Mouse (Mus musculus) heart, postnatal 0 days (tissue): ENCODE data around the gene Mipep. TPM values are rescaled to one million over a fixed set of nuclear protein-coding genes. Genes with fewer than 3 reads are reported as not detected.

ENCODE experiments used
- ATAC-seq: fragments of 200-750 bp; cut with Nextera tagmentation; 2 replicates; pipeline ENCODE4 v1.8.0; 2017; ENCODE audit warnings: low read depth, moderate number of reproducible peaks, moderate library complexity; ENCODE audit not compliant: insufficient read depth
- DNase-seq: peaks from one replicate; pipeline ENCODE4 v3.0.0-alpha.2; 2016; ENCODE audit warnings: low spot score
- H3K27ac ChIP-seq: fragments of 300-500 bp; sonication (generic); 2 replicates; pipeline ENCODE4 v1.5.1; 2014; ENCODE audit warnings: low read depth, mild to moderate bottlenecking
- H3K27me3 ChIP-seq: fragments of 300-500 bp; sonication (generic); 2 replicates; pipeline ENCODE4 v1.6.1; 2014; ENCODE audit warnings: low read length, mixed read lengths; ENCODE audit not compliant: control insufficient read depth, insufficient read depth
- H3K36me3 ChIP-seq: fragments of 300-500 bp; sonication (generic); replicated peaks from 2 replicates; pipeline ENCODE4 v1.6.1; 2014; ENCODE audit warnings: low read length, mixed read lengths; ENCODE audit not compliant: control insufficient read depth, insufficient read depth
- H3K4me1 ChIP-seq: fragments of 300-500 bp; sonication (generic); 2 replicates; pipeline ENCODE4 v1.6.1; 2014; ENCODE audit warnings: antibody characterized with exemption; ENCODE audit not compliant: control insufficient read depth, insufficient read depth
- H3K4me2 ChIP-seq: fragments of 300-500 bp; sonication (generic); 2 replicates; pipeline ENCODE4 v1.6.1; 2014; ENCODE audit warnings: low read depth, mild to moderate bottlenecking, low read length, moderate library complexity
- H3K4me3 ChIP-seq: fragments of 300-500 bp; sonication (generic); 2 replicates; pipeline ENCODE4 v1.5.1; 2014; ENCODE audit warnings: low read depth, low read length
- H3K9ac ChIP-seq: fragments of 300-500 bp; sonication (generic); replicated peaks from 2 replicates; pipeline ENCODE4 v1.6.1; 2014; ENCODE audit warnings: low read depth, low read length, mixed read lengths
- H3K9me3 ChIP-seq: fragments of 300-500 bp; sonication (generic); replicated peaks from 2 replicates; pipeline ENCODE4 v1.6.1; 2016; ENCODE audit warnings: low read length; ENCODE audit not compliant: control insufficient read depth
- CTCF ChIP-seq: IDR thresholded peaks from 2 replicates; pipeline ENCODE4 v1.5.1; 2016; ENCODE audit warnings: antibody characterized with exemption, control low read depth, low read depth
- EP300 ChIP-seq: IDR thresholded peaks from 2 replicates; pipeline ENCODE4 v1.6.1; 2016; ENCODE audit warnings: antibody characterized with exemption, low read depth
- WGBS: fragments of 180-500 bp; shearing (Covaris S2); extraction: QIAGEN DNeasy Blood & Tissue Kit; methylation state at CpG from one replicate; pipeline ENCODE4 v1.1.7; 2014; 5-methylcytosine and 5-hydroxymethylcytosine counted together
- polyA plus RNA-seq: library from polyadenylated mRNA; unstranded; fragments of >200 nt; fragmentation: Nextera tagmentation; extraction: Ambion mirVana; gene quantifications from 2 replicates; pipeline ENCODE4 v1.2.1, GENCODE M21; 2015
- total RNA-seq: library from RNA; depleted of rRNA; stranded (reverse); fragments of >200 nt; gene quantifications from 2 replicates; pipeline ENCODE4 v1.2.3, GENCODE M21; 2014; ENCODE audit warnings: low replicate concordance

Gene Mipep
- total and polyA plus RNA-seq, 2 experiments from 2014 or later = 29.2 to 49.1 TPM

- ATAC-seq (no peak), DNase-seq (no peak)
- Histone ChIP-seq H3K4me2 (no peak overlapping the region), H3K4me1 (no peaks in the 10 kb centered on the region), H3K27ac (no peak overlapping the region), H3K9me3 (no peaks in the 10 kb centered on the region), H3K27me3 (no peaks in the 10 kb centered on the region), H3K4me3 (no peak overlapping the region), H3K9ac (no peak overlapping the region), H3K36me3 (no peaks in the 10 kb centered on the region)
- TF ChIP-seq CTCF = no peak
- 75% methylated on average over 8 of the region's 8 CpGs for WGBS
Measured at GRCm38 (mm10) chr14:60776521-60776920, 7.9 kb upstream of the Mipep start.

- no peak for DNase-seq
- H3K4me2 ChIP-seq = no peak overlapping the region
- no peak for ATAC-seq
- no peaks in the 10 kb centered on the region for H3K36me3 ChIP-seq
- H3K9me3 ChIP-seq = no peaks in the 10 kb centered on the region
- WGBS = 88% methylated on average over 5 of the region's 5 CpGs
- H3K4me1 ChIP-seq = no peaks in the 10 kb centered on the region
- TF ChIP-seq CTCF = no peak
- no peak for TF ChIP-seq EP300
- no peak overlapping the region for H3K9ac ChIP-seq
- no peak overlapping the region for H3K4me3 ChIP-seq
- no peaks in the 10 kb centered on the region for H3K27me3 ChIP-seq
- H3K27ac ChIP-seq = no peak overlapping the region
Measured at GRCm38 (mm10) chr14:60777485-60777919, 6.9 kb upstream of the Mipep start.

GRCm38 (mm10) chr14:60779198-60779597 lies 5.2 kb upstream of the Mipep start:
- Histone ChIP-seq H3K27me3 (no peaks in the 10 kb centered on the region), H3K9me3 (no peaks in the 10 kb centered on the region), H3K4me2 (no peak overlapping the region), H3K4me1 (no peaks in the 10 kb centered on the region), H3K9ac (no peak overlapping the region), H3K27ac (no peak overlapping the region), H3K36me3 (no peaks in the 10 kb centered on the region), H3K4me3 (no peak overlapping the region)
- TF ChIP-seq CTCF (no peak), EP300 (no peak)
- ATAC-seq = no peak
- DNase-seq = no peak
- whole genome bisulfite sequencing = 84% methylated on average over 7 of the region's 7 CpGs

- H3K4me2 ChIP-seq = no peak overlapping the region
- DNase-seq = no peak
- 38% methylated on average over 7 of the region's 7 CpGs for WGBS
- H3K9me3 ChIP-seq = no peaks in the 10 kb centered on the region
- no peaks in the 10 kb centered on the region for H3K36me3 ChIP-seq
- H3K4me3 ChIP-seq = no peak overlapping the region
- peaks cover 6% of the 10 kb centered on the region; the same call in 1 of the 2 replicates for H3K4me1 ChIP-seq
- TF ChIP-seq EP300 = no peak
- no peak for TF ChIP-seq CTCF
- no peaks in the 10 kb centered on the region for H3K27me3 ChIP-seq
- no peak overlapping the region for H3K9ac ChIP-seq
- no peak for ATAC-seq
- no peak overlapping the region for H3K27ac ChIP-seq
Measured at GRCm38 (mm10) chr14:60782121-60782656, 2.2 kb upstream of the Mipep start.

- Histone ChIP-seq H3K36me3 (0 out of 2 replicates have a peak, but pooled peaks cover 7% of the 10 kb centered on the region), H3K27me3 (no peaks in the 10 kb centered on the region), H3K4me2 (no peak overlapping the region; the same call in 1 of the 2 replicates), H3K4me3 (no peak overlapping the region), H3K4me1 (peaks cover 6% of the 10 kb centered on the region; the same call in 1 of the 2 replicates), H3K9ac (no peak overlapping the region), H3K27ac (no peak overlapping the region), H3K9me3 (no peaks in the 10 kb centered on the region)
- ATAC-seq (no peak), DNase-seq (no peak)
- 31% methylated on average over 8 of the region's 8 CpGs for WGBS
- TF ChIP-seq EP300 (no peak), CTCF (no peak)
Measured at GRCm38 (mm10) chr14:60783196-60783595, 1.2 kb upstream of the Mipep start.

GRCm38 (mm10) chr14:60790103-60790502 lies 5.7 kb downstream of the Mipep start:
- ATAC-seq (peak; percentile 64), DNase-seq (peak; percentile 18)
- 38% methylated on average over 3 of the region's 3 CpGs for WGBS

More at GRCm38 (mm10) chr14:60790103-60790502, 5.7 kb downstream of the Mipep start:
- H3K27ac ChIP-seq = no peak overlapping the region
- peaks cover 37% of the 10 kb centered on the region for H3K36me3 ChIP-seq
- TF ChIP-seq CTCF (peak; percentile 70), EP300 (no peak)
- no peaks in the 10 kb centered on the region for H3K27me3 ChIP-seq
- no peak overlapping the region for H3K9ac ChIP-seq
- H3K9me3 ChIP-seq = no peaks in the 10 kb centered on the region
- peaks cover 3% of the 10 kb centered on the region; the same call in 1 of the 2 replicates for H3K4me1 ChIP-seq
- H3K4me2 ChIP-seq = no peak overlapping the region
- no peak overlapping the region for H3K4me3 ChIP-seq
